Mouse (Mus musculus): ENCODE data around the gene Syne1. TPM values are rescaled to one million over a fixed set of nuclear protein-coding genes. Genes with fewer than 3 reads are reported as not detected.

The Syne1 gene
- total RNA-seq, 1 experiment = 7.1 TPM

- no peak for DNase-seq (ENCODE audit: low read depth, low spot score)
- TF ChIP-seq ZC3H11A (IDR thresholded peaks at IDR 0.05; ENCODE audit: borderline replicate concordance, low read depth, low read length) (no peak), MAFK (IDR thresholded peaks at IDR 0.05; ENCODE audit: insufficient read depth, low read depth, low read length) (no peak), CHD2 (IDR thresholded peaks at IDR 0.05; ENCODE audit: low read depth, low read length) (no peak), ZNF384 (IDR thresholded peaks at IDR 0.05; ENCODE audit: low read depth, low read length) (no peak), HCFC1 (IDR thresholded peaks at IDR 0.05; ENCODE audit: borderline replicate concordance, insufficient read depth, low read length) (no peak)
- Histone ChIP-seq H3K9ac (ENCODE audit: insufficient read depth, low read depth, low read length, poor library complexity, severe bottlenecking) (no peak overlapping the region), H3K9me3 (ENCODE audit: control insufficient read depth, insufficient read depth, low read depth, low read length) (no peaks in the 10 kb centered on the region), H3K4me3 (ENCODE audit: insufficient read depth in 1 of 2, low read depth in 1 of 2, low read length in 2 of 2, poor library complexity in 1 of 2, severe bottlenecking in 1 of 2) (no peak overlapping the region), H3K4me1 (ENCODE audit: control insufficient read depth in 2 of 2, insufficient read depth in 2 of 2, low read length in 2 of 2, poor library complexity in 1 of 2) (no peaks in the 10 kb centered on the region), H3K27ac (ENCODE audit: insufficient read depth, low read depth, low read length, poor library complexity, severe bottlenecking) (no peak overlapping the region), H3K36me3 (ENCODE audit: control insufficient read depth, insufficient read depth, low read length, poor library complexity, severe bottlenecking) (no peaks in the 10 kb centered on the region)
- in situ Hi-C loops (cut with MboI; ENCODE audit: low sequenced_read_pairs in 2 of 2, unreplicated experiment in 2 of 2) = no loop called here
Observed at GRCm38 (mm10) chr10:5253752-5254151, 297.5 kb downstream of the Syne1 start.

- no peak for DNase-seq (ENCODE audit: low read depth, low spot score)
- in situ Hi-C loops (cut with MboI; ENCODE audit: low sequenced_read_pairs in 2 of 2, unreplicated experiment in 2 of 2) = no loop called here
- TF ChIP-seq HCFC1 (IDR thresholded peaks at IDR 0.05; ENCODE audit: borderline replicate concordance, insufficient read depth, low read length) (no peak), MAFK (IDR thresholded peaks at IDR 0.05; ENCODE audit: insufficient read depth, low read depth, low read length) (no peak), ZC3H11A (IDR thresholded peaks at IDR 0.05; ENCODE audit: borderline replicate concordance, low read depth, low read length) (no peak), ZNF384 (IDR thresholded peaks at IDR 0.05; ENCODE audit: low read depth, low read length) (no peak), CHD2 (IDR thresholded peaks at IDR 0.05; ENCODE audit: low read depth, low read length) (no peak)
Observed at GRCm38 (mm10) chr10:5250702-5251101, 300.6 kb downstream of the Syne1 start.

GRCm38 (mm10) chr10:5239680-5240079 is 311.6 kb downstream of the Syne1 start:
- Histone ChIP-seq H3K4me3 (ENCODE audit: insufficient read depth in 1 of 2, low read depth in 1 of 2, low read length in 2 of 2, poor library complexity in 1 of 2, severe bottlenecking in 1 of 2) (no peak overlapping the region), H3K9me3 (ENCODE audit: control insufficient read depth, insufficient read depth, low read depth, low read length) (no peaks in the 10 kb centered on the region), H3K27ac (ENCODE audit: insufficient read depth, low read depth, low read length, poor library complexity, severe bottlenecking) (no peak overlapping the region), H3K9ac (ENCODE audit: insufficient read depth, low read depth, low read length, poor library complexity, severe bottlenecking) (no peak overlapping the region), H3K36me3 (ENCODE audit: control insufficient read depth, insufficient read depth, low read length, poor library complexity, severe bottlenecking) (no peaks in the 10 kb centered on the region), H3K4me1 (ENCODE audit: control insufficient read depth in 2 of 2, insufficient read depth in 2 of 2, low read length in 2 of 2, poor library complexity in 1 of 2) (no peaks in the 10 kb centered on the region)
- no peak for DNase-seq (ENCODE audit: low read depth, low spot score)
- TF ChIP-seq ZC3H11A (IDR thresholded peaks at IDR 0.05; ENCODE audit: borderline replicate concordance, low read depth, low read length) = no peak
- TF ChIP-seq MAFK (IDR thresholded peaks at IDR 0.05; ENCODE audit: insufficient read depth, low read depth, low read length) = no peak
- TF ChIP-seq HCFC1 (IDR thresholded peaks at IDR 0.05; ENCODE audit: borderline replicate concordance, insufficient read depth, low read length) = no peak
- no peak for TF ChIP-seq ZNF384 (IDR thresholded peaks at IDR 0.05; ENCODE audit: low read depth, low read length)
- no peak for TF ChIP-seq CHD2 (IDR thresholded peaks at IDR 0.05; ENCODE audit: low read depth, low read length)
- in situ Hi-C loops (cut with MboI; ENCODE audit: low sequenced_read_pairs in 2 of 2, unreplicated experiment in 2 of 2) = no loop called here

More at GRCm38 (mm10) chr10:5250702-5251101, 300.6 kb downstream of the Syne1 start:
- Histone ChIP-seq H3K9ac (ENCODE audit: insufficient read depth, low read depth, low read length, poor library complexity, severe bottlenecking) (no peak overlapping the region), H3K4me1 (ENCODE audit: control insufficient read depth in 2 of 2, insufficient read depth in 2 of 2, low read length in 2 of 2, poor library complexity in 1 of 2) (no peaks in the 10 kb centered on the region), H3K9me3 (ENCODE audit: control insufficient read depth, insufficient read depth, low read depth, low read length) (no peaks in the 10 kb centered on the region), H3K27ac (ENCODE audit: insufficient read depth, low read depth, low read length, poor library complexity, severe bottlenecking) (no peak overlapping the region), H3K36me3 (ENCODE audit: control insufficient read depth, insufficient read depth, low read length, poor library complexity, severe bottlenecking) (no peaks in the 10 kb centered on the region), H3K4me3 (ENCODE audit: insufficient read depth in 1 of 2, low read depth in 1 of 2, low read length in 2 of 2, poor library complexity in 1 of 2, severe bottlenecking in 1 of 2) (no peak overlapping the region)

GRCm38 (mm10) chr10:5236926-5237325 is 314.4 kb downstream of the Syne1 start:
- Histone ChIP-seq H3K27ac (ENCODE audit: insufficient read depth, low read depth, low read length, poor library complexity, severe bottlenecking) (no peak overlapping the region), H3K9me3 (ENCODE audit: control insufficient read depth, insufficient read depth, low read depth, low read length) (no peaks in the 10 kb centered on the region), H3K4me1 (ENCODE audit: control insufficient read depth in 2 of 2, insufficient read depth in 2 of 2, low read length in 2 of 2, poor library complexity in 1 of 2) (no peaks in the 10 kb centered on the region), H3K36me3 (ENCODE audit: control insufficient read depth, insufficient read depth, low read length, poor library complexity, severe bottlenecking) (no peaks in the 10 kb centered on the region), H3K4me3 (ENCODE audit: insufficient read depth in 1 of 2, low read depth in 1 of 2, low read length in 2 of 2, poor library complexity in 1 of 2, severe bottlenecking in 1 of 2) (no peak overlapping the region), H3K9ac (ENCODE audit: insufficient read depth, low read depth, low read length, poor library complexity, severe bottlenecking) (no peak overlapping the region)
- TF ChIP-seq HCFC1 (IDR thresholded peaks at IDR 0.05; ENCODE audit: borderline replicate concordance, insufficient read depth, low read length) (no peak), MAFK (IDR thresholded peaks at IDR 0.05; ENCODE audit: insufficient read depth, low read depth, low read length) (no peak), CHD2 (IDR thresholded peaks at IDR 0.05; ENCODE audit: low read depth, low read length) (no peak), ZC3H11A (IDR thresholded peaks at IDR 0.05; ENCODE audit: borderline replicate concordance, low read depth, low read length) (no peak), ZNF384 (IDR thresholded peaks at IDR 0.05; ENCODE audit: low read depth, low read length) (no peak)
- in situ Hi-C loops (cut with MboI; ENCODE audit: low sequenced_read_pairs in 2 of 2, unreplicated experiment in 2 of 2) = no loop called here
- DNase-seq (ENCODE audit: low read depth, low spot score) = no peak

- Histone ChIP-seq H3K4me3 (ENCODE audit: insufficient read depth in 1 of 2, low read depth in 1 of 2, low read length in 2 of 2, poor library complexity in 1 of 2, severe bottlenecking in 1 of 2) (no peak overlapping the region), H3K4me1 (ENCODE audit: control insufficient read depth in 2 of 2, insufficient read depth in 2 of 2, low read length in 2 of 2, poor library complexity in 1 of 2) (no peaks in the 10 kb centered on the region), H3K36me3 (ENCODE audit: control insufficient read depth, insufficient read depth, low read length, poor library complexity, severe bottlenecking) (no peaks in the 10 kb centered on the region), H3K9ac (ENCODE audit: insufficient read depth, low read depth, low read length, poor library complexity, severe bottlenecking) (no peak overlapping the region), H3K9me3 (ENCODE audit: control insufficient read depth, insufficient read depth, low read depth, low read length) (no peaks in the 10 kb centered on the region), H3K27ac (ENCODE audit: insufficient read depth, low read depth, low read length, poor library complexity, severe bottlenecking) (no peak overlapping the region)
- TF ChIP-seq HCFC1 (IDR thresholded peaks at IDR 0.05; ENCODE audit: borderline replicate concordance, insufficient read depth, low read length) (no peak), ZC3H11A (IDR thresholded peaks at IDR 0.05; ENCODE audit: borderline replicate concordance, low read depth, low read length) (no peak), ZNF384 (IDR thresholded peaks at IDR 0.05; ENCODE audit: low read depth, low read length) (no peak), MAFK (IDR thresholded peaks at IDR 0.05; ENCODE audit: insufficient read depth, low read depth, low read length) (no peak), CHD2 (IDR thresholded peaks at IDR 0.05; ENCODE audit: low read depth, low read length) (no peak)
- in situ Hi-C loops (cut with MboI; ENCODE audit: low sequenced_read_pairs in 2 of 2, unreplicated experiment in 2 of 2) = no loop called here
- DNase-seq (ENCODE audit: low read depth, low spot score) = no peak
Observed at GRCm38 (mm10) chr10:5236171-5236570, 315.1 kb downstream of the Syne1 start.
